Mouse (Mus musculus) c-Kit-positive CD71-positive TER-119-positive erythroid progenitor cells, embryonic 14.5 days (primary cell): ENCODE results near the gene Pde10a.

ENCODE experiments used
- DNase-seq: peaks from one replicate; pipeline ENCODE4 v3.0.0-alpha.2; 2013; ENCODE audit warnings: low spot score

Pde10a gene

DNA sequence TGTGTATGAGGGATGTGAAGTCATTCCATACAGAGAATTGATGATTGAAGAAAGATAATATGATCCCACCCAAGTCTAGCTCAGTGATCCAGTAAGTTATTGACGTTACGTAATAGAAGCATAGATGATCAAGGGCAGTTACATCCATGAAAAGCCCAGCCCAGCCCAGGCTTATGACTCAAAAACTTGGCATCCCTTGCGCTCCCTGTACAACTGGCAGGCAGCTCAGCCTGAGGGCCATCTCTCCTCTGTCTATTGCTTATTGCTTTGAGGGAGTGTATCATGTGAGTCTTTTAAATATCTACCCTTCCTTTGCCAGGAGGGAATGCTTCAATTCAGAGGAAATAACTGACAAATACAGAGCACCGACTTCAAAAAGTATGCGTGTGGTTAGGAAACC, 232.4 kb downstream of the Pde10a start:
- DNase-seq = no peak

DNA sequence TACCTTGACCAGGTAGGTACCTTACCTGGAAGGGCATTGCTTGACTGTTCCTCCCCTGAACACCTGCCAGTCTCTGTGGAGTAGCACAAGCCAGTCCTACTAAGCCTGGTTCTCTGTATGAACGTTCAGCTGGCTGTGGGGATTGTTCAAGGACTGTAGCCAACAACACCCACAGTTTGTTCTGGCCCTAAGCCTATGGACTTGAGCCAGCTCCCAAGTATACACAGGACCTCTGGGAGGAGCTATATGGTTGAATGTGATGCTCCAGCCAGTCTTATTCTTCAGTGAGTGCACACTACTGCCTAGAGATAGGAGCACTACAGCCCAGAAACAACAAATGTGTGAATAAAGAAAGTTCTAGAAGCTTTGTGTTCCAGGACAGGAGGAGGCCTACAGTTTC, 238.1 kb downstream of the Pde10a start:
- no peak for DNase-seq

DNA sequence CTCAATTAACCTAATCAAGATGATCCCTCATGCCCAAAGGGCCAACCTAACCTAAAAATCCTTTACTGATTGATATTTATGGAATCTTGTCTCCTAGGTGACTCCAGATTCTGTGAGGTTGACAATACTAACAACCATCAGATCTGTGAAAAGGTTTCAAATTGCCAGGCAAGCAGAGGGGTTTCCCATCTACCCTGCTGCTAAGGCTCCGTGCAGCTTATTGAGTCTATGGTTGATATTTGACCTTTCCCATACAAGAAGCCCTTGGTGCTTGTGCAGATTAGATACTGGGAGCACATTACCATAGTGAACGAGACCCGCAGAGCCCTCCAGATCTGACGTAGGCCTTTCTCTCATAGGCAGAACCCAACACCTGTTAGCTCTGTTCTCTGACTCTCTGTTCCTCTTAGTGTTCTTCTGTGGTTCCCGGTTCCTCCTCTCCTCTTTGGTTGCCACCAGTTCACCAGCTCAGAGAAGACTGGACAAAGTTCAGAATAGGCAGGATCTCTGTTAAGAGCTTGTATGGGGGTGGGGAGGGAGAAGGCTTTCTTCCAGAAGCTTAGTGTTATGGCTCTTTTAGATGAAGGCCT, 240.9 kb downstream of the Pde10a start:
- DNase-seq = no peak

DNA sequence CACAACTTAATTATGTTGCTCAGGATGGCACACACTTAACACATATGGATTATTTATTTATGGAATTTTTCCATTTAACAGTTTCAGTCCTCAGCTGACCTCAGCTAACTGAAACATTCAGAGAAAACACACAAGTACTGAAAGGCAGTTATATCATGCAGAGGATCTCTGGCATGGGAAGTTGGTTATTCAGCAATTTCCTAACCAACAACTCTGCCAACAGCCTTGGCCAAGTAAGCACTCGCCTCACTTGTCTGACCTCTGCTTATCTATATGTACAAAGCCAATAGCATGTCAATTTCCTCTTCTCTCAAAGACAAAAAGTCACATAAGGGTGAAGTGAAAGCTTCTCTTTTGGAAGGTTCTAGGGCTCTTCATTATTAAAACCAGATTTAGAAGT, 244.0 kb downstream of the Pde10a start:
- no peak for DNase-seq

DNA sequence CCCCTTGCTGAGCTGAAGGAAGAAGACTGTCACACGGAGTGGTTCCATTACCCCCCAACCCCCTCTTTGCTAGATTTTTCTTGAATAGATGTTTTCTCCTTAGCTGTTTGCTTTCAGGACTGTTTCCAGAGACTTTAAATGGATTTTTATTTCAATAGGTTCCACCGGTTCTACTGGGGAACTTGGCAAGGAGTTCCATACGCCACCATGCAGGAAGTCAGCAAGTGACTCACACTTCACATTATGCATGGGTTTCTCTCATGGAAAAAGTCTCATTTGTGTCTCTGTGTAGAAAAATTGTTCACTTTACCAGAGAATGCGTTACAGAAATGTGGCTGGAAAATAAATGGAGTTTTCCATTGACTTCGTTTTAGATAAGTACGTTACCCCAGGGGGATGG, 248.2 kb downstream of the Pde10a start:
- no peak for DNase-seq

DNA sequence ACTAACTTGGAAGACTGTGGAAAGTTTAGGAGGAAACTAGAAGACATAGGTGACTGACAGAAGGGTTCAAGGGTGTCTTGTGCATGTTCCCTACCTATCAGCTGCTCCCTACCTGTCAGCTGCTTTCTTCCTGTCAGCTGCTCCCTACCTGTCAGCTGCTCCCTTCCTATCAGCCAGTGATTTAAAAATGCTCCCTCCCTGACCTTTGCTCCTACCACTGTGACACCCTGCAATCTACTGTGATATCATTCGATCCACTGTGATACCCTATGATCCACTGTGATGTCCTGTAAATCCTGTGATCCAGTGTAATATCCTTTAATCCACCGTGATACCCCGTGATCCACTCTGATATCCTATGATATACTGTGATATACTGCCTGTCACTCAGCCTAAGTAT, 249.1 kb downstream of the Pde10a start:
- DNase-seq = no peak

DNA sequence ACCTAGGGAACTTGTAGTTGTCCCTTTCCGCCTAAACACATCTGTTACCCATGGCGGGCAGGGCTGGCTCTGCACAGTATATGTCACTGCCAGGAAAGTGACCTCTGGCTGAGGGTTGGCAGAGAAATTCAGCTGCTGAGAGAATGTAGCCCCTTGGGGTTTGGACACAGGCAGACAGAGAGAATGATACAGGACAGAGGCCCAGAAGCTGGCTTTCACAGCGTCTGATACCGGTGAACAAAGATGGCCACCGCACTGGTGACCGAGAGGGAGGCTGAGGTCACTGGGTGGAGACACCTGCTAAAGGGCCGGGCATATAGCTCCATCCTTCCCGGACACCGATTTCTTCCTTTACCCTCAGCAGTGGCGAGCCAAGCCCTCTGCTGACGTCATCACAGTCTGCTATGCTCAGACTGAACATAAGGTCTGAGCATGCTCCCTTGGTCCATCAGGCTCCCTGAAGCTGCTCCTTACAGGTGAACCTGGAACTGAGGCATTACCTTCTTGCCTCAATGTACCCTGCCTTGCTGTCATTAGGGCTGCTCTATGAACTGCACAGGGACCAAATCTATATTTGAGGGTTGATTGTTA, 250.5 kb downstream of the Pde10a start:
- no peak for DNase-seq

DNA sequence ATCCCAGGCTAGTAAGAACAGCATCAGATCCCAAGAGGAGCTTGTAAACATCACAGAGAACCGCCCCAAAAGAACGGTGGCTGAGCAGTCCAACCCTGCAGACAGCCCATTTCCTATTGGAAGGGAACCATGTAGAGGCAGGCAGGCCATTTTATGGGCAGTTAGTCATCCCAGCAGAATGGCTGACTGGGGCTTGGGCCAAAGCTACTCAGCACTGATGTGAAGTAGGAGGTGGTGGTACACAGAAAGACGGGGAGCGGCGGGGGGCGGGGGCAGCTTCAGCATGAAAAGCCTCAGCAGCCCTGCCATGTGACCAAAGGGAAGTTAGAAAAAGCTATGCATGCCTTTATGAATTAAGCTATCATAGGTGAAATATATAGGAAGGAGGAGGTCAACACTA, 252.5 kb downstream of the Pde10a start:
- DNase-seq = no peak

DNA sequence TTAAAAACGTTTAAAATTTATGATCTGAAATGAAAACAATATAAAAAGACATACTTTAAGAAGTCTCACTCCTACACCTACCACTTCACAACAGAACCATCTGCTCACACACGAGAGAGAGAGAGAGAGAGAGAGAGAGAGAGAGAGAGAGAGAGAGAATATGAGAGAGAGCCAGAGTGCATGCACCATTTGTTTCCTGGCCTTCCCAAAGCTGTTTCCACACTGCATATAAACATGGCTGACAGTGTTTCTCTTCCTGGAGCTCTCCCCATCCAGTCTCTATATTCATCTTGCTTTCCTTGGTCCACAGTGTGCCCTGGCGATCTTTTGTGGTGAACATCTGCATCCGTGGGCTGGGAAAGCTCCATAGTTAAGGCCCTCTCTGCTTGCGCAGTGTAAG, 253.7 kb downstream of the Pde10a start:
- no peak for DNase-seq

DNA sequence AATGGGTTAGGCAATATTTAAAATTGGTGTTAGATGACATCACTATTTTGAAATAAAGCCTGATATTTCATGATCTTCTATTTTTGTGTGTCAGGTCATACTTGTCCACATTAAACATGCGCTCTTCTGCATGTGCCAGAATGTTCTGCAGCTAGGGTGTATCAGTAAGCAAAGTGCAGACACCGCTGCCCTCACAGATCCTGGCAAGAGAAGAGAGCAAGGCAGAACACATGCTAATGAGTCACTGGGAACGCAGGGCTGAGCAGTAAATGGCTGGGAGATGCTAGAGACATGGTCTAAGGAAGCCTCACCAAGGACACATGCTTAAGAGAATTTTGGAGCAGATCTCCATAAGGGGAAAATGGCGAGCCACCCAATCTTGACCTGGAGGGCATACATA, 255.3 kb downstream of the Pde10a start:
- DNase-seq = no peak

DNA sequence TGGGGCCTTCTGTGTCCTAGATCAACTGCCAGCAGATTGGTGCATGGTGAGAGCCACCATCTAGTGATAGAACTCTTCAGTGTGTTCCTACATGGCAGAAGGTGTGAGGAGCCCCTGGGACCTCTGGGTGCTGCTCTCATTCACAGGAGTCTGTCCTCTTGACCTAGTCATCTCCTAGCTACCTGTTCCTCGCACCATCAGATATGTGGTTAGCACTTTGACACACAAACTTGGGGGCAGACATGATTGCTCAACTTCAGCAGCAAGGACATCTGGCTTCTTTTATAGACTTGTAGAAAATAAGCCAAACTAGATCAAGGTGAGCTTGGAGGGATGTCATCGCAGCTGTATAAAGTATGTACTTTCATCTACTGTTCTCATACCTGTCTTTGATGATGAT, 255.9 kb downstream of the Pde10a start:
- DNase-seq = no peak

DNA sequence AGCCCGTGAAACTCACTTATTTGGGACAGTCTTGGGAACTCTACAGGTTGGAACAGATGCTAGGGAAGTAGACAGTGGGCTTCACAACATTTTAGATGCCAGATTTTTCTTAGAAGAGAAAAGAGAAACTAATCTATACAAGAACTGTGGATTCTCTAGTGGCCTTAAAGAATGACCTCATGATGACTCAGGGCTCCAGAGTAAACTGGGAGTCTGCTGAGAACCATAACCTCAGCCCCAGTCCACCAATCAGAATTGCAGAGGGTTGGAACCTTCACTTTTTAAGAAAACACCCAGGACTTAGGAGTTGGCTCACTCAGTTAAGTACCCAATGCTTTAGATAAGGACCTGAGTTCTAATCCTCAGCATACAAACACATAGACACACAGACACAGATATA, 256.4 kb downstream of the Pde10a start:
- no peak for DNase-seq

DNA sequence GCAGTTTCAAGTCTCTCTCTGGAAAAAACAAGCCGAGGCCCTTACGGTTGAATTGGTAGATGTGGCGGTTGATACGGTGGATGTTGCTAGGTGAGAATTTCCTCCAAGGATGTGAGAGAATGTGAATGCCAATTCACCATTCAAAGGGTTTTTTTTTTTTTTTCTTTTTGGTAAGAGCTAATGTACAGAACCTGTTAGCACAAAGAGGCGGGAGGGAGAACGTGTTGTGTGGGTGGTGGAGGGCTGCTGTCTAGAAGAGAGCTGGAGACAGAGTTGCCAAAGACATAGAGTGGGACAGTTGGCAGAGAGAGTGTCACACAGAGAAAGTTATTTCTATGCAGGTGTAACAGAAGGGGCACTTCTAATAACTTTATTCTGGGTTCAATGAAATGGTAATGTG, 260.7 kb downstream of the Pde10a start:
- no peak for DNase-seq

DNA sequence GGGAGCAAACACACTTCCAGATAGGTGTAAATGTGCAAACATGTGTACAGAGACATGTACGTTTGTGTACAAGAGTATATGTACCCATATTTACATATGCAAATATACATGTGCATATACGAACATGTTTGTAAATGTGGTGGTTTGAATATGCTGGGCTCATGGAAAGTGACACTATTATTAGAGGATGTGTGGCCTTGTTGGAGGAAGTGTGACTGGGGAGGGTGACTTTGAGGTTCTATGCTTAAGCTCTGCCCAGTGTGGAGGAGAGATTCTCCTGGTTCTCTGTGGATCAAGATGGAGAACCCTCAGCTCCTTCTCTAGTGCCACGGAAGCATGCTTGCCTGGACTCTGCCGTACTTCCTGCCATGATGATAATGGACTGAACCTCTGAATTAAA, 261.3 kb downstream of the Pde10a start:
- DNase-seq = no peak

DNA sequence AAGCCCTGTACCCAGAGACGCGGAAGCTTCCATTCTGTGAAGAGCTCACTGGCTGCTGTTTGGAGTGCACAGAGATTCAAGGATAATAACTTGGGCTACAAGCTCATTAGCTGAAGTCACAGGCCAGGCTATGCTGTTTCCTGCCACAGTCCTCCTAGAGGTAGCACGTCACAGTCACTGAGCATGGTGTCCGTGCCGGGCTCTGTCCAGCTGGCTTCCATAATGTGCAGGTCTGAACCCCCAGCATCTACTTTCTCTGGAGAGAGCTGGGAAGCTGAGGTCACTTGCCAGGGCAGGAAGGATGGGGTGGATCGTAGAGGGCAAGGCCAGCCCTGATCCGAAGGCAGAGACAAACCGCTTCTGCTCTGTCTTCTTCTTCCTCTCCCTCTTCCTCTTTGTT, 262.6 kb downstream of the Pde10a start:
- DNase-seq = no peak

DNA sequence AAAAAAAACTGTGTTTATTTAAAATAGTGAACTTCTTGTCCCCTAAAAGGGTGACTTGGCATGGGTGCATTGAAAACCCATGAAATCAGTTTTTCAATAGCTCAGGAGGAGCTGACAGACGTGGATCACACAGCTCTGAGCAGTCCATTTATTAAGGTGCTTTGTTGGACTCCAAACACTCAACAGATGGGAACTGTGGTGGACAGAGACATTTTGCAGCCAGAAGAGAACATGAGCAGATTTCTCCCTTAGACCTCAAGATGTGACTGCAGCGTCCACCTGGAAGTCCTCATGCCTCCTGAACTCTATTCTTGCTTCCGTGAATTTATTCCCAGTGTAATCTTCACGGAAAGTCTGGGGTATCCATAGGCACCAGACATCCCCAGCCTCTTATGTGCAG, 266.4 kb downstream of the Pde10a start:
- DNase-seq = no peak

DNA sequence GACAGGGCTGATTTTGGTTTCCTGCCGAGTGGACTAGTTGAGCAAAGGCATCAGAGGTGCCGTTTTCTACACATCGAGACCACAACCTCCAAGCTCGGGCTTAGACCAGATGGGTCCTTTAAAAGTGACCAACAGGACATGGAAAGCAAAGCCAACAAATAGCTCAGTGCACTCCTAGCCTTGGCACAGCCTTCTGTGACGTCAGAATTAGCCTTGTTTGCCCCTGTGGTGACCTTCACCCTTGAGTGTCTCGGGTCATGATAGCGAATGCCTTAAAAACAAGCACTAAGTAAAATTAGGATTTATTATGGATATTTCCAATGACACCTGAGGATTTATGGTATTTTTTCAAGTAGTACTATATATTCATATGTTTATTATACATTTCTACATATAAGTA, 267.4 kb downstream of the Pde10a start:
- no peak for DNase-seq

DNA sequence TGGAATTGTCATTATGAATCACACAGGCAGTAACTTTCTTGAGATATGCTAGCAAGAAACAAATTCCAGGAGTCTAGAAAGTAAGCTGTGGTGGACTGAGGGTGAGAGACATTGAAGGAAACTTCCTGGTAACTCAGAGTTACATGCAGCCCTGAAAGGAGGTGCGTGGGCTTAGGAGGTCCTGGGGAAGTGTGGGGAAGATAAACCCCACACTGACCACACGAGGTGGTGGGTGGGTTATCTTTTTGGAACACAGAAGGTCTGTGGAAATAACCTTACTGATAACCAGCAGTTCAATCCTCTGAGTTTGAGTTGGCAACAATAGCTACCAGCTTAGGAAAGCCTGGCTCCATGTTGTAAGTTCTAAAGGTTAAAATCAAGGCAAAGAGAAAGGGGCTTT, 272.5 kb downstream of the Pde10a start:
- DNase-seq = no peak

DNA sequence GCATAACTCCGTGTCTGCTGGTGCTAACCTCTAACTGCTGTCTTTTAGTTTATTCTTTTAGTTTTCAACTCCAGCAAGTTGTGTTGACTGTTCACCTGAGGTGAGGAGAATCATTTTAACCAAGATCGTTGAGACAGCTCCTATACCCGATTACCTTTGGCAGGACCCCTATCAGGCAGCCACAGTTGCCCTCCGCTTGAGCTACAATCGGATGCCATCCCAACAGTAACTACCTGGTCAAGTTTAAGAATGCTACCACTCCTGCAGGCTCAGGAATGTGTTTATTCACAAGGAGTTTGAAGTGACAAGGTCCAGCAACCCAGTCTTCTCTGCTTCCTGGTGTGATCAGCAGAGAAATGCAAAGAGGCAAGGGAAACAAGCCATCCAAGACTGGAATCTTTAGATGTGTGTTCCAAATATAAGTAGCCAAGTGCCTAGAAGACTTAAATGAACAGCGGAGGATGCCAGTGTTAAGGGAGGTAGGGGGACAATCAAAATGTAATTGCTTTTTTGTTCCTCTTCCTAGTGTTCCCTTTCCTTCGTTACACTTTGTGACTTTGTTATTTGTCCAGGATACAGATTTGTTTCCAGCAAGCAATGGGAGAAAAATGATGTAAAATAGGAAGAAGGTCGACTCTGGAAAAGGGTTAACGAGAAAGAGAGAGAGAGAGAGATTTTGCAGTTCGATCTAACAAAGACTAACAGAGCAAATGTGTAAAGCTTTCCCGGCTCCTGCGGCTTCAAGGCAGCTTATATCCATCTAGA, 273.5 kb downstream of the Pde10a start:
- DNase-seq = no peak

DNA sequence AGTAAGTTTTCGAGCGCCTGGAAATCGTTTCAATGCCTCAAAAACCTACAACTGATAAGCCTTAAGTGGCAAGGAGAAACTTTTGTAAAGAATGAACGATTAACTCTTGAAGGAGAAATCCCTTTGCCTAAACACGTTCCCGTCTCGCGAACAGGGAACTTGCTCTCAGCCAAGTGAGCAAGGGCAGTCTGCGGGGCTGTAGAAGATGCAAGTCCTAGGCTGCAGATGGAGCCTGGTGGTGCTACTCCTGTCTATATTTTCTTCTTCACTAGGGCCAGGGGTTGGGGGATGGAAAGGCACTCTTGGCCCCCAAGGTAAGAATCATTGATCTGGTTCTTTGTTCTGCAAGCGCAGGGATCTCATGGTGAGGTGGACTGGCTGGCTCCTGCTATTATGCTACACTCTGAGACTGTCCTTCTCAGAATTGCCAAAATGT, 274.1 kb downstream of the Pde10a start:
- DNase-seq = no peak

DNA sequence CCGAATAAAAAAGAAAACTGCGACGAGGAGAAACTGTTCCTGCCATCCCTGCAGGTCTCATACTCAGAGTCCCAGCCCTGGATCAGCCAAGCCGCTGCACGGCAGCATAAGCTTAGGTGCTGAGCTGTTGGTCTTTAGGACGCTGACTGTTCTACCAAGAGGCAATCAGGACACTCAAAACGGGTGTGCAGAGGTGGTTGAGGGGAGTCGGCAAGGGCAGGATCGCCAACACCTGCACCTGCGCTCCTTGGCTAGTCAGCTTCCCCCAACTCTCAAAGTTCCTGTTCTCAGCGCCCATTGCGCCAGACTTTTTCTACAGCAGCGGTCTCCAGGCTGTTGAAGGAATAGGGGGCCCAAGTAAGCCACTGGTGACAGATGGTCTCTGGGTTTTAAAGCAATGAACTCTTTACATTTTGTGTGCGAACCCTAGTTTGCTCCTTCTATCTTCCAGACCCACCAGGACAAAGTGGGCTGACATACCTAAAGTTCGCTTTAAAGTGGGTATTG, 274.8 kb downstream of the Pde10a start:
- no peak for DNase-seq

DNA sequence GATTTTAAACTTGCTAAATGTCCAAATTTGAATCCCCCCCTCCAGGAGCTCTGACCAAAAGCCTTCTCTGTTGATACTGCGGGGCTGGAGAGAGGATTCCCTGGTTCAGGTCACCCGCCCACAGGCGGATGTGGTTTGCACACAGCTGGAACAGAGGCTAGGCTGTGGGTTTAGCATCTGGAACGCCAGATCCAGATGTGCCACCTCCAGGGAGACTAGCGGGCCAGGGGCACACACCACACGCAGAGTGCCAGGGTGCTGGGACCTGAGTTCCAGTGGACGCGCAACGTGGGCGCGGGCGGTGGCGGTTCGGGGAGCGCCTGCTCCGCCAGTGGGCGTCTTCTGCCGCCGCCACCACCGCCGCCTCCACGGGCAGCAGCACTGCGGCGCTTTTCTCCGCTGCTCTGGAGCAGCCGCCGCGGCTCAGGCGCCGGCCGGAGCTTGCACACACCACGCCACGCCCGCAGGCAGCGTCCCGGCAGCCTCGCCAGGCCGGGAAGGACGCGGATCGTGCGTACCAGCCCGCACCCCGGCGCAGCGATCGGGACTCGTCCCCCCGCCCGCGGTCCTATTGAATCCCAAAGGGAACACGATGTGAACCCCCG, 275.4 kb downstream of the Pde10a start:
- no peak for DNase-seq
